Mouse (Mus musculus) CD8-positive naive resting alpha-beta T cell, adult 2 months (primary cell): ENCODE results near the gene Ddah1.

Experiments
- DNase-seq, 2 experiments: peaks; one replicate each; pipeline ENCODE4 v3.0.0; 2022; ENCODE audit warnings: low read depth in 2 of 2, low spot score in 2 of 2

Gene Ddah1

GRCm38 (mm10) chr3:145939971-145940370 lies 181.5 kb downstream of the Ddah1 start:
- DNase-seq, result no peak

- DNase-seq, result peak; percentile 70 to 78
These were observed 183.5 kb downstream of the Ddah1 start for GRCm38 (mm10) chr3:145941971-145942370.
